Mouse (Mus musculus): Measurements from ENCODE around the gene Folr1. TPM values are rescaled to one million over a fixed set of nuclear protein-coding genes. Genes with fewer than 3 reads are reported as not detected.
A peak's percentile ranks its signal among the peaks of the same experiment; 100 is the strongest.

Gene Folr1
- total RNA-seq (2012; rRNA removed) = 536 and 562 TPM in 2 replicates

DNA sequence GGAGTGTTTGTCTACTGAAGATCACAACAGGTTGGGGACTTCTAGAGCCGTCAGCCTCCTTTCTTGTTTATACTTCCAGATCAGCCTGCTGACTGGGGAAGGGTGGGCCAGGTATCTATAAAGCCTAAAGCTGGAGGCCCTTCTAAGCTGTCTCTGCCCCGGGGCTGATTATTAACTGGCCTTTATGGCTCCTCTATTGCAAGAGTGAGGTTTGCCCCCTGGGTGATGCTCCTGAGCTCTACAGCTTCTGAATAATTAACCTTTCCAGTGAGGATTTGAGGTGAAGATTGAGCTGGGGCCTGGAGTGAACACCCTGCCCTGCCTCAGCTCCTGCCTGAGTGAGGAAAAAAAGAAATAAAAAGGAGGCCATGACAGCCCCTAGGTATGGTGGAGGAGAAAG is at the start of gene Folr1:
Folr1 (minus strand) TSS at position 160 of the 400 bp plus-strand sequence.
- DNase-seq (ENCODE audit: low read depth, low spot score) = no peak
- Histone ChIP-seq H3K4me3 (ENCODE audit: insufficient read depth in 1 of 2, low read depth in 1 of 2, low read length in 2 of 2, poor library complexity in 1 of 2, severe bottlenecking in 1 of 2) (no peak within 1 kb of the TSS), H3K27ac (ENCODE audit: insufficient read depth, low read depth, low read length, poor library complexity, severe bottlenecking) (peak within 1 kb of the TSS; percentile 97; the same call in 1 of the 2 replicates), H3K9ac (ENCODE audit: insufficient read depth, low read depth, low read length, poor library complexity, severe bottlenecking) (no peak within 1 kb of the TSS; the same call in 1 of the 2 replicates), H3K36me3 (ENCODE audit: control insufficient read depth, insufficient read depth, low read length, poor library complexity, severe bottlenecking) (no peaks in the 10 kb centered on the region), H3K9me3 (ENCODE audit: control insufficient read depth, insufficient read depth, low read depth, low read length) (no peaks in the 10 kb centered on the region), H3K4me1 (ENCODE audit: control insufficient read depth in 2 of 2, insufficient read depth in 2 of 2, low read length in 2 of 2, poor library complexity in 1 of 2) (peaks cover 14 to 20% of the 10 kb centered on the region in 2 experiments)
- in situ Hi-C loops (cut with MboI; ENCODE audit: low sequenced_read_pairs in 2 of 2, unreplicated experiment in 2 of 2) = no loop called here
- no peak for TF ChIP-seq ZC3H11A (IDR thresholded peaks at IDR 0.05; ENCODE audit: borderline replicate concordance, low read depth, low read length)
- TF ChIP-seq ZNF384 (IDR thresholded peaks at IDR 0.05; ENCODE audit: low read depth, low read length) = no peak
- no peak for TF ChIP-seq HCFC1 (IDR thresholded peaks at IDR 0.05; ENCODE audit: borderline replicate concordance, insufficient read depth, low read length)
- no peak for TF ChIP-seq CHD2 (IDR thresholded peaks at IDR 0.05; ENCODE audit: low read depth, low read length)
- TF ChIP-seq MAFK (IDR thresholded peaks at IDR 0.05; ENCODE audit: insufficient read depth, low read depth, low read length) = no peak

GRCm38 (mm10) chr7:101918071-101918470 is 47.5 kb upstream of the Folr1 start:
- H3K9ac ChIP-seq (ENCODE audit: insufficient read depth, low read depth, low read length, poor library complexity, severe bottlenecking) = no peak overlapping the region
- no peaks in the 10 kb centered on the region for H3K9me3 ChIP-seq (ENCODE audit: control insufficient read depth, insufficient read depth, low read depth, low read length)
- TF ChIP-seq MAFK (IDR thresholded peaks at IDR 0.05; ENCODE audit: insufficient read depth, low read depth, low read length) (no peak), ZC3H11A (IDR thresholded peaks at IDR 0.05; ENCODE audit: borderline replicate concordance, low read depth, low read length) (0 out of 2 replicates have a peak, but pooled peaks have one; percentile 31)
- in situ Hi-C loops (cut with MboI; ENCODE audit: low sequenced_read_pairs in 2 of 2, unreplicated experiment in 2 of 2) = no loop called here
- H3K27ac ChIP-seq (ENCODE audit: insufficient read depth, low read depth, low read length, poor library complexity, severe bottlenecking) = no peak overlapping the region
- DNase-seq (ENCODE audit: low read depth, low spot score) = peak; percentile 63
- H3K4me3 ChIP-seq (ENCODE audit: insufficient read depth in 1 of 2, low read depth in 1 of 2, low read length in 2 of 2, poor library complexity in 1 of 2, severe bottlenecking in 1 of 2) = no peak overlapping the region
- no peaks in the 10 kb centered on the region for H3K4me1 ChIP-seq (ENCODE audit: control insufficient read depth in 2 of 2, insufficient read depth in 2 of 2, low read length in 2 of 2, poor library complexity in 1 of 2)
- peaks cover 3% of the 10 kb centered on the region; the same call in 1 of the 2 replicates for H3K36me3 ChIP-seq (ENCODE audit: control insufficient read depth, insufficient read depth, low read length, poor library complexity, severe bottlenecking)

DNA sequence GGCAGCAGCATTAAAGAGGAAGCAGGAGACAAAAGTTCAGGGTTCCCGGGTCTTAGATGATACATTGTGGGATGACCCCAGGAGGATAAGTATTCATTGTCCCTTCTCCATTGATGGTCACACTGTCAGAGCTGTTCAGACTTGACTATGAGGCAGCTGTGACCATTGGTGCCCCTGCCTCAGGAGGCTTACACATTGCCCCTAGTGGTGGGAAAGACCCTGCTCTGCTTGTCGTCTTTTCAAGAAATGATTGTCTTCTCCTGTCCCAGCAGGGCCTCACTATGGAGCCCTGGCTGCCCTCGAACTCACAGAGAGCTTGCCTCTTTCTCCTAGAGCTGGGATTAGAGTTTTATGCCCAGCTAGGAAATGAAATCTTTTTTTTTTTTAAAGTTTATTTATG is 41.4 kb upstream of the Folr1 start:
- TF ChIP-seq MAFK (IDR thresholded peaks at IDR 0.05; ENCODE audit: insufficient read depth, low read depth, low read length) (no peak), HCFC1 (IDR thresholded peaks at IDR 0.05; ENCODE audit: borderline replicate concordance, insufficient read depth, low read length) (no peak)
- peaks cover under 1 to 7% of the 10 kb centered on the region in 2 experiments; a peak in 3 of 4 replicates for H3K4me1 ChIP-seq (ENCODE audit: control insufficient read depth in 2 of 2, insufficient read depth in 2 of 2, low read length in 2 of 2, poor library complexity in 1 of 2)
- no peak for DNase-seq (ENCODE audit: low read depth, low spot score)
- peaks cover 34% of the 10 kb centered on the region for H3K36me3 ChIP-seq (ENCODE audit: control insufficient read depth, insufficient read depth, low read length, poor library complexity, severe bottlenecking)
- H3K9me3 ChIP-seq (ENCODE audit: control insufficient read depth, insufficient read depth, low read depth, low read length) = no peaks in the 10 kb centered on the region
- no peak overlapping the region for H3K9ac ChIP-seq (ENCODE audit: insufficient read depth, low read depth, low read length, poor library complexity, severe bottlenecking)
- H3K27ac ChIP-seq (ENCODE audit: insufficient read depth, low read depth, low read length, poor library complexity, severe bottlenecking) = no peak overlapping the region
- in situ Hi-C loops (cut with MboI; ENCODE audit: low sequenced_read_pairs in 2 of 2, unreplicated experiment in 2 of 2) = no loop called here
- no peak overlapping the region for H3K4me3 ChIP-seq (ENCODE audit: insufficient read depth in 1 of 2, low read depth in 1 of 2, low read length in 2 of 2, poor library complexity in 1 of 2, severe bottlenecking in 1 of 2)

- TF ChIP-seq ZNF384 (IDR thresholded peaks at IDR 0.05; ENCODE audit: low read depth, low read length) = no peak
- TF ChIP-seq CHD2 (IDR thresholded peaks at IDR 0.05; ENCODE audit: low read depth, low read length) = no peak
- TF ChIP-seq ZC3H11A (IDR thresholded peaks at IDR 0.05; ENCODE audit: borderline replicate concordance, low read depth, low read length) = no peak
- TF ChIP-seq MAFK (IDR thresholded peaks at IDR 0.05; ENCODE audit: insufficient read depth, low read depth, low read length) = no peak
- no peak for TF ChIP-seq HCFC1 (IDR thresholded peaks at IDR 0.05; ENCODE audit: borderline replicate concordance, insufficient read depth, low read length)
- no peak for DNase-seq (ENCODE audit: low read depth, low spot score)
- Histone ChIP-seq H3K36me3 (ENCODE audit: control insufficient read depth, insufficient read depth, low read length, poor library complexity, severe bottlenecking) (peaks cover 34% of the 10 kb centered on the region), H3K4me3 (ENCODE audit: insufficient read depth in 1 of 2, low read depth in 1 of 2, low read length in 2 of 2, poor library complexity in 1 of 2, severe bottlenecking in 1 of 2) (no peak overlapping the region), H3K4me1 (ENCODE audit: control insufficient read depth in 2 of 2, insufficient read depth in 2 of 2, low read length in 2 of 2, poor library complexity in 1 of 2) (peaks cover 6 to 12% of the 10 kb centered on the region in 2 experiments; a peak in 3 of 4 replicates), H3K27ac (ENCODE audit: insufficient read depth, low read depth, low read length, poor library complexity, severe bottlenecking) (no peak overlapping the region), H3K9ac (ENCODE audit: insufficient read depth, low read depth, low read length, poor library complexity, severe bottlenecking) (no peak overlapping the region), H3K9me3 (ENCODE audit: control insufficient read depth, insufficient read depth, low read depth, low read length) (no peaks in the 10 kb centered on the region)
- in situ Hi-C loops (cut with MboI; ENCODE audit: low sequenced_read_pairs in 2 of 2, unreplicated experiment in 2 of 2) = no loop called here
Observed at GRCm38 (mm10) chr7:101910138-101910537, 39.5 kb upstream of the Folr1 start.

DNA sequence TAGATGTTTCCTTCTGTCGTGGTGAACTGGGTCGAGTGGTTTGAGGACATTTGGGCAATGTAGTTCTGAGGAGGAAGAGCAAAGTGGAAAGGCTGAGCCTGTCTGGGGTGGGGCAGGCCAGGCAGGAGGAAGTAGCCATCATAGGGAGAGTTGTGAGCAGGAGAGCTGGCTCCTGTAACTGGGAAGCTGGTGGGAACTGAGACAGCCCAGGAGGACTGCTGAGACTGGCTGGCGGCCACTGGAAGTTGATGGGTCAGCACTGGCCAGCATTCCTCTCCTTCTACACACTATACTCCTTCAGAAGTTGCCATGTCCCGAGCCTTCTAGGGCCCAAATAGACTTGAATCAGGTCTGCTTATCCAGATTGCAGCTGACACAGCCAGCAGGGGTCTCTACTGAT is 37.8 kb upstream of the Folr1 start:
- Histone ChIP-seq H3K9ac (ENCODE audit: insufficient read depth, low read depth, low read length, poor library complexity, severe bottlenecking) (no peak overlapping the region; the same call in 1 of the 2 replicates), H3K36me3 (ENCODE audit: control insufficient read depth, insufficient read depth, low read length, poor library complexity, severe bottlenecking) (peaks cover 34% of the 10 kb centered on the region), H3K4me1 (ENCODE audit: control insufficient read depth in 2 of 2, insufficient read depth in 2 of 2, low read length in 2 of 2, poor library complexity in 1 of 2) (peaks cover 6 to 12% of the 10 kb centered on the region in 2 experiments; a peak in 3 of 4 replicates), H3K27ac (ENCODE audit: insufficient read depth, low read depth, low read length, poor library complexity, severe bottlenecking) (no peak overlapping the region), H3K4me3 (ENCODE audit: insufficient read depth in 1 of 2, low read depth in 1 of 2, low read length in 2 of 2, poor library complexity in 1 of 2, severe bottlenecking in 1 of 2) (no peak overlapping the region), H3K9me3 (ENCODE audit: control insufficient read depth, insufficient read depth, low read depth, low read length) (no peaks in the 10 kb centered on the region)
- in situ Hi-C loops (cut with MboI; ENCODE audit: low sequenced_read_pairs in 2 of 2, unreplicated experiment in 2 of 2) = no loop called here
- no peak for DNase-seq (ENCODE audit: low read depth, low spot score)
- TF ChIP-seq ZC3H11A (IDR thresholded peaks at IDR 0.05; ENCODE audit: borderline replicate concordance, low read depth, low read length) (no peak), CHD2 (IDR thresholded peaks at IDR 0.05; ENCODE audit: low read depth, low read length) (no peak), HCFC1 (IDR thresholded peaks at IDR 0.05; ENCODE audit: borderline replicate concordance, insufficient read depth, low read length) (no peak), ZNF384 (IDR thresholded peaks at IDR 0.05; ENCODE audit: low read depth, low read length) (no peak), MAFK (IDR thresholded peaks at IDR 0.05; ENCODE audit: insufficient read depth, low read depth, low read length) (no peak)
